Mouse (Mus musculus): ENCODE data around the gene Wfdc1.
A peak's percentile ranks its signal among the peaks of the same experiment; 100 is the strongest.

Wfdc1 gene

DNA sequence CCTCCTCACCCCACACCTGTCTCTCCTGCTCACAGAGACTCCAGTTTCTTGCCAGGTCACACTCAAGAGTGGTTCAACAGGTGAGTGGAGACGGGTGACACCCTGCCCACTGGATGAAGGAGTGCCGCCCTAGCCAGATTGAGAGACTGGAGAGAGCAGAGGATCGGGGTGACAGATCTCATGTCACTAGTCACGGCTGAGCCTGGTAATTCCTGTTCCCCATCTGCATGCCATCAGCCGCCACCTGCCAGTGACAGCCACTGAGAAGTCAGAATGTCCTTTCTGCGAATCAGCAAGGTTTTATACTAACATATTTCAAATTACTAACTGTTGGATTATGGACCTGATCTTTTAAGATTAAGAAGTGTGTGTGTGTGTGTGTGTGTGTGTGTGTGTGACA is 24.4 kb downstream of the Wfdc1 start:
- DNase-seq (ENCODE audit: low spot score in 2 of 2): no peak

DNA sequence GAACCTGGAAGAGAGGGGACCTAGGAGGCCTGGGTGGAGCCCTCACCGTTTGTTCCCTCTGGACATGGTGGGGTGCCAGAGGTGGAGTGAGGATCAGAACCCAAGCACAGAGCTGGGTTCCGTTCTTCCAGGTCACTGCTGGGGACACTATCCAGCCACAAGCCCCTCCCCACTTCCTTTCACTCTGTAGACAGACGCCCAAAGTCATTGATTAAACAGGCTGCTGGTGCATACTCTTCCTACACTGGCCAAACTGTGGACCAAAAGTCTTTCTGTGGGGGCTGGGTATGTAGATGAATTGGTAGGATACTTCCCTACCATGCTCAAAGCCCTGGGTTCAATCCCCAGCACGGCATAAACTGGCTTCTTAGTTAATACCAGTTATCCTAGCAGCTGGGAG is 25.8 kb downstream of the Wfdc1 start:
- no peak for DNase-seq (ENCODE audit: low spot score in 2 of 2)

DNA sequence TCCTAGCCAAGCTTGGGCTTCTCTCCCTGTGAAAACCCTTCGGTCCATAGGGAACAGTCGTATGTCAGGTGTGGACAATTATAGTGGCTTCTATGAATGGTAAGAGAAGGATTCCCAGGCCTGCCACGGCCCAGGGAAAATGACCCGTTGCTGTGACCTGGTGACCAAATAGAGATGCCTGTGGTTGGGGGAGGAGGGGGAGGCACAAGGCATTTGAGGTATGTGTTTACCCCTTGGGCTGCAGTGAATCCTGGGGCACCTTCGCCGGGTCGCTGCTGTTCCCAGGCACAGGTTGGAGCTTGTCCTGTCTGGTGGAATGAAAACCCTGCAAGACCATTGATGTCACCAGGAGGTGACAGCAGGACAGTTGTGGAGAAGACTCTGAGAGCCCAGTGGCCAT is 28.5 kb downstream of the Wfdc1 start:
- DNase-seq (ENCODE audit: low spot score in 2 of 2): no peak

DNA sequence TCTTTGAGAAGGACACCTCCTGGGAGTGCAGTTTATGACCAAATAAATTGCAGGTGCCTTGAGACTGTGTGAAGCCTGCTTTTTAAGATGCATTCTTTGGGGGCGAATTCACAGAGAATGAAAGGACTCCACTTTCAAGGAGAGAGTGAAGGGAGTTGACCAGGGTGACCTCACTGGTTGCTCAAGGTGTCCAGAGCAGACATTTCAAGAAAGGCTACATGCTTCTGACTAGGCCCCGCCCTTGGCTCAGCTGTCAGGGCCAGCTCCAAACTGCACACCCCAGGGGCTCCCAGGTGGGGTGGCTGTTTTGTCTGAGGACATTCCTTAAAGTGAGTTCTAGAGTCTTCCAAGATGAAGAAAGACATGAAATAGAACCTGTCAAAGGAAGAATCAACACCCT is 31.0 kb downstream of the Wfdc1 start:
- no peak for DNase-seq (ENCODE audit: low spot score in 2 of 2)

DNA sequence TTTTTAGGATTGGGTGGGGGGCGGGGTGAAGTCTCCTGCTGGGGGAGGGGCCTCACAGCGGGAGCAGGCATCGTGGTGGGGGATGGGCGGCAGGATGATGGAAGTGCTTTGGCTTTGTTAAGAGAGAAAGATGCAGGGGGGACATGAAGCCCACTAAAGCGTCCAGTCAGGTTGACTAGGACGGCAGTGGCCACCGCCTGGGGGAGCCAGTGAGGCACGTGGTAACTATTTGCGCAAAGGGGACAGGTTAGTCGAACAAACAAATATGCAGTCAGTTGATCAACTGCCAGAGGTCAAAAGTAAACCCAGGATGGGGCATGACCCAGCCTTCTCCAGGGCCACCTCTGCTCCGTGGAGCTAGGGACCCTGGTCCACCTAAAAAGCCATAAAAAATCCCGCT is 32.8 kb downstream of the Wfdc1 start:
- peak; percentile 32 to 59 for DNase-seq (ENCODE audit: low spot score in 2 of 2)

DNA sequence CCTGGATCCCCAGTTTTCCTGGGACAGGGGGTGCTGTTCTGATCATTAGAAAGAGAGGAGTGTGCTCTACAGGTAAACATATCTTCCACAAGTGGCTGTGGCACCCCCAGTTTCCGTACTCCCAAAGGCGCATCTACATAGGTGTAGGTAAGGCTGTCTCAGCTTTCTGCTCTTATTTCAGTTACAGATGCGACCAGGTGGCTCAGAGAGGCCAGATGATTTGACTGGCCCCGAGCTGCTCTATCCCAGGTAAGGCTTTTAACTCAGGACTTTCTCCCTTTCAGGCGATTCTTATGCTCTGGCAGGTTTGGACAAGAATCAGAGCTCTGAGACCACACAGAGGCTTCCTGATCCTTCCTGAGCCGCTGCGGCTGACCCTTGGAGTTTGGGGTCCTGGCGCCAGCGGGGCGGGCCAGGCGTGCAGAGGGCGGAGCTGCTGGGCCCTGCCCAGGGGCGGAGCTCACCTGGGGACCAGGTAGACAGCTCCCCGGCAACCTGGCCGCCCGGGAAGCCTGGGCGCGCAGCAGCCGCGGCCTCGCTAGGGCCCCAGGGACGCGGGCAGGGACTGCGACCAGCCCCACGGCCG is 33.5 kb downstream of the Wfdc1 start, which contains the start of gene Atp2c2:
Gene Atp2c2, plus strand, starts transcription at position 461 of the 586 bp plus-strand sequence.
- no peak for DNase-seq (ENCODE audit: low spot score in 2 of 2)

DNA sequence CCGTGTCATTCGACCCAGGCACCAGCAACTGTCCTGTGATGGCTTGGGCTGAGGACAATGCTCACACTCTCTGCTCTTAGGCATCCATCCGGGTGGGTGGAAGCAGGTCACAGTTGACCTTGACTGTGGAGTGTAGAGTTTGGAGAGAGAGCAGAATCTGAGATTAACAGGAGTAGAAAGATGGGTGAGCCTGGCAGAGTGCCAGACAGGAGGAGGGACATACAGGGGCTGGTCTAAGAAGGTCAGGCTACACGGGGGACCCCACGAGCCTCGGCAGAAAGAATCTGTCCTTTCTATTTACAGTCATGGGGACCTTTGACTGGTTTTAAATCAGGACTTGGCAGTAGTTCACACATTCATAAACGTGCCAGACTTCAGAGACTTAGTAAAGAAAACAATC is 36.8 kb downstream of the Wfdc1 start:
- no peak for DNase-seq (ENCODE audit: low spot score in 2 of 2)

DNA sequence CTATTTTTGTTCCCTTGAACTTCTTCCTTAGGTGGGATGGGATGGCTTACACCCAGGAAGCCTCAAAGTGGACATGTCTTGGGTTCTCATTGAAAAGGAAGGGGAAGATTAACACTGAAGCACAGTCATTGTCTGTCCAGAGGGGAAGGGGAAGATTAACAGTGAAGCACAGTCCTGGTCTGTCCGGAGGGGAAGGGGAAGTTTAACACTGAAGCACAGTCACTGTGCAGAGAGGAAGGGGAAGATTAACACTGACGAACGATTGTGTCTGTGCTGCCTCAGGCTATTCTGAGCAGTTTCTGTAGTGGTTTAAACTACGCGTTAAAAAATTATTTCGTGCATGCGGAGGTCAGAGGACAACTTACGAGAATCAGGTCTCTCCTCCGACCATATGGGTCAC is 41.0 kb downstream of the Wfdc1 start:
- DNase-seq (ENCODE audit: low spot score in 2 of 2): no peak

DNA sequence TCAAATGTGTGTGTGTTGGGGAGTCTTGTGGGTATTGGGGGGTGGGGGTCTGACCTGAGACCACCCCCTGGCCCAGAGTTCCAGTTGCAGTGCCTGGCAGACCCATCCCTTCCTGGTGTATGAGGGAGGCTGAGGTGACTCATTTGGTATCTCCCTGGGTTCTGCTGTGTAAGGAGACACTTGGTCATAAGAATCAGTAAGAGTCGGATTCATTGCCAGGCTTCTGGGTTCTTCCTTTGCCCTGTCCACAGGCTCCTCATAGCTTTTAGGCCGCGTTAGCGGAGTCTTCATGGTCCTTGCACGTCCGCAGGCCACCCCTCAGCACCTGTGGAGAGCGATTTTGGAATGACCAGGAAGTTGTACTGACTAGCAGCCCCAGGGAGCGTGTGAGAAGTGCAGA is 42.3 kb downstream of the Wfdc1 start:
- no peak for DNase-seq (ENCODE audit: low spot score in 2 of 2)

DNA sequence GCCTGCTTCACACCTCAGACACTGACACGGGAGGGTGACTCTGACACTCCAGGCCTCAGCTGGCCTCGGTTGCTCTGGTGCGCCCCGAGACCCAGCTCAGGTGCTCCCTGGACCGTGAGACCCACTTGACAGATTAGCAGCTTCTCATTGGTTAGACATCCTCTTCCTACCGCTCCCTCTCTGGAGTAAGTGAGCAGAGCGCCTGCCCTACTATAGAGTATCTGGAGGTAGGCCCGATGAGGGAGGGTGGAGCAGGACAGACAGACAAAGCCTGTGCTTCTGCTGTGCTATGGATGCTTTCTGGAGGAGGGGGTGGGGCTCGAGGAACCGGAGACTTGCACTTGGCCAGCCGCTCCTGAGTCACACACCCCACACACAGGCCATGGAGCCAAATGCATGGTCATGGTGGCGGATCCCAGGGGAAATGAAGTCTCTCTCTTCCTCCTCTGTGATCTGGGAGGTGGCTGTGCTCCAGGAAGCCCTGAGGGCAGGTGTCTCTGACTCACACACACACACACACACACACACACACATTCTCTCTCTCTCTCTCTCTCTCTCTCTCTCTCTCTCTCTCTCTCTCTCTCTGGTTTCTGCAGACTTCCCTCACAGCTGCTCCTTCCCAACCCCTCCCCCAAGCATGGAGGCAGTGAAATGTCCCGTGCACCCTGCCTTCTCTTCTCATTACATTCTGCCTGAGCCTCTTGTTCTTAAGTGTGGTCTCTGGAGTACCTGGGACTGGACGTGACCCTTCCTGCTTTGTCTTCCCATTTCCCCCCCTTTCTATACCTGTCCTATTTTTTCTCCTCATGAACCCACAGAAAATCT is 42.9 kb downstream of the Wfdc1 start:
- no peak for DNase-seq (ENCODE audit: low spot score in 2 of 2)

DNA sequence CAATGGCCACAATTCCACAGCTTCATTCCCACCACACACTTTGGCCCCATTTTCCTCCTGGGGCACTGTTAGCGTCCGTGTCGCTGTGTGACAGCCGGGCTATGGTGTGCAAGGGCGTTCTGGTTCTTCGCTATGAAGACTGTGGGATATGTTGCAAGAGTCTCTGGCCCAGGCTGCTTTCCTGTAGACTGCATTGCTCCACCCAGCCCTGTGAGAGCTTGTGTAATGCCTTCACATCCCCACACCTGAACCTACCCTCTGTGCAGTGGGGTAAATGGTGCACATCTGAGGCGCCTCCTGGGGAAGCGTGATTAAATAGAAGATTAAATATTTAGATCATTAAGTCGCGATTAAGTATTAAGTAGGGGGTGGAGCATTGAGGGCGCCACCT is 43.5 kb downstream of the Wfdc1 start:
- no peak for DNase-seq (ENCODE audit: low spot score in 2 of 2)

DNA sequence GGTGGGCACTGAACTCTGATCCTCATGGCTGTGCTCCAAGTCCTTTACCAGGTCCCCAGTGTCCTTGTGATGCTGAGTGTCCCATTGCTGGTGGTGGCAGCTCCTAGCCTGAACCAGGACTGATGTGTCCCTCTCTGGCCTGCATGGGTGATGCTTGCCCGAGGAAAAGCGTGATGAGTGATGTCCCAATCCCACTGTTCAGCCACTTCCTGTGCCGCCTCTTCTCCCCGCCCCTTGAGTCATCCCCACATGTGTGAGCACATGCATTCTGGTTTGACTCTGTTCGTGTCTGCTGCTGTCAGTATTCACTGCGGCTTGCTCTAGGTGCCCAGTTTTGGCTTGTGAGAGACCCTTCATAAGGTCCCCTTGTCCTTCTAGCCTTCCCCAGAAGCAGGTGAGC is 46.1 kb downstream of the Wfdc1 start:
- DNase-seq (ENCODE audit: low spot score in 2 of 2): no peak

DNA sequence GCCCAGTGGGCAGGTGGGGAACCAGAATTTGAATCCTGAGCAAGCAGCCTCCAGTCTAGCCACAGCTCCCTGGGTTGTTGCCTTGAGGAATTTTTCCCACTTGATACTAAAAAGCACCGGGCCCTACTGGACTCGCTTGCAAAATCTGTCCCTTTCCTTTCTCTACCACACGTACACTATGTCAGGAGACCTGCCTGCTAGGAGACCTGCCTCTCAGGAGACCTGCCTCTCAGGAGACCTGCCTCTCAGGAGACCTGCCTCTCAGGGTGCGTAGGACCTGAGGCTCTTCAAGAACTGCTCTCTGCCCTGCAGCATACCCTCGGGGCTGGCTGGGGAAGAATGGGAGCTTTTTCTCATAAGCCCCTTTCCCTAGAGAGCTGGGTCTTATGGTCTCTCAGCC is 47.3 kb downstream of the Wfdc1 start:
- DNase-seq (ENCODE audit: low spot score in 2 of 2): no peak

DNA sequence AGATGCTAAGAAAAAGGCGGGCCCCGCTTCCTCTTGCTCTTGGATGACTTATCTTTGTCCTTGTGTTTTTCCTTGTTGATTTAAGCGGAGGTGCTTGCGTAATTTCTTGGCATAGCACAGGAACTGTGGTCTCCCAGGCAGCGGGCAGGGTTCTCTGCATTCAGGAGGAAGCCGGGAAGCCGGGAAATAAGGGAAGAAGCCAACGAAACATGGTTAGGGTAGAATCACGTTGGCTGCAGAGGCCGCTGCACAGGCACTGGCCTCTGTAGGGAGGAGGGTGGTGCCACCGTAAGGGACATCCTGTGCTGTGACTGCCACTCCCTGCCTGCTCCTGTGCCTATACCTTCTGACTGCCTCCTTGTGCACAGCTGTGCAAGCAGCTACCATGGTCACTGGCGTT is 49.1 kb downstream of the Wfdc1 start:
- DNase-seq (ENCODE audit: low spot score in 2 of 2): no peak

DNA sequence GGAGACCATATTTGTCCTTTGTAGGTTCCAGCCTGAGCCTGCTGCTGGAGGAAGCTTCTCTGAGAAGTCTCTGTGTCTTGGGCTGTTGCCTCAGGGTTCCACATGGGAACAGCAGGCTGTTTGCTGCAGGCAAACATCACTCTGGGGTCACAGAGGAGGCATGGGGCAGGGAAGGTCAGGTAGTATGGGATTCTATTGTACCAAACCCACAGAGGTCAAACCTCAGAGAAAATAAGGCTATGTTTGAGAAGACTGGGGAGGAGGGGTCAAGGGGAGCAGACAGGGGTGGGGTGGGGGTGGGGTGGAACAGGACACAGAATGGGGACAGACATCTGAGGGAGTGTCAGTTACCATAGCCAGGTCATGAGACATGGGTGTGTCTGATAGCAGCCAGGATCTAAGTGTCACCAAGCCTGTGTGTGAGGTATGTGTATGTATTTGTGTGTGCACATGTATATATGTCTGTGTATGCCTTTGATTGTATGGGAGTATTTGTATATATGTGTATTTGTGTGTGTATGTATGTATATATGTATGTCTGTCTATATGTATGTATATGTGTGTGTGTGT is 50.6 kb downstream of the Wfdc1 start:
- DNase-seq (ENCODE audit: low spot score in 2 of 2): no peak

DNA sequence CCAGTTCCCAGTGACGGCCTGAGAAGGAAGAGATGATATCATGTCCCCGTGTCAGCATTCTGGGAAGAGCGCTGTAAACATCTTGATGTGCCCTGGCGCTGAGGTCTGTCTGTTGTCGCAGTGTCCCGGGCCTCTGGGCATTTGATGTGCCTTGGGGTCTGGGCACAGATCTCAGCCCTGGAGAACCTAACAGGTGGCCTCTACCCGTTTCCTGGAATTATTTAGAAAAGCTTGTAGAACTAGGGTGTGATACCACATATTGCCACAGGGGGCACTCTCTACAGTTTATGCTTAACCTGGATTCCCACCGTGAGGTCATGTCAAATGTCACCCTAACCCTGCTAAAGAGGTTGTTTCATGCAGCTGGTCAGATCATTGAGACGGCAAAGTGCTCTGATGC is 51.6 kb downstream of the Wfdc1 start:
- DNase-seq (ENCODE audit: low spot score in 2 of 2): peak in 1 of 2 experiments; percentile 31

DNA sequence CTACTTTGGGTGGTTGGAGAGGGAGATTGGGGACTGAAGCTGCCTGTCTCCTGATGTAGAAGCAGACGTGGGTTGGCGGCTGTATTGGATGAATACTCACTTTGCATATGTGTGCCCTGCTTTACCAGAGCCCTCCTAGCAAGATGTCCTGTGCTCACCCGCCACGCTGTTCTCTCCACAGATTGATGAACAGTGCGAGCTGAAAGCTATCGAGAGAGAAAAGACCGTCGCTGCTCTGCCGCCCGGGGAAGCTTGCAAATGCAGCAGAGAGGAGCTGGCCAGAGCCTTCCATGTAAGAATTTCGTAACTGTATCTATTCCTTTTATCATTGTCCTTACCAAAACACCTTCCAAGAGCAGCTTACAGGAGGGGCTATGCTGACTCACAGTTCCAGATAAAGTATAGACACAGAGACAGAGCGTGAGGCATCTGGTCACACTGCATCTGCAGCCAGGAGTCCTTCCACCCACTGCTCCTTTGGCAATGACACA is 52.9 kb downstream of the Wfdc1 start:
- DNase-seq (ENCODE audit: low spot score in 2 of 2): no peak

DNA sequence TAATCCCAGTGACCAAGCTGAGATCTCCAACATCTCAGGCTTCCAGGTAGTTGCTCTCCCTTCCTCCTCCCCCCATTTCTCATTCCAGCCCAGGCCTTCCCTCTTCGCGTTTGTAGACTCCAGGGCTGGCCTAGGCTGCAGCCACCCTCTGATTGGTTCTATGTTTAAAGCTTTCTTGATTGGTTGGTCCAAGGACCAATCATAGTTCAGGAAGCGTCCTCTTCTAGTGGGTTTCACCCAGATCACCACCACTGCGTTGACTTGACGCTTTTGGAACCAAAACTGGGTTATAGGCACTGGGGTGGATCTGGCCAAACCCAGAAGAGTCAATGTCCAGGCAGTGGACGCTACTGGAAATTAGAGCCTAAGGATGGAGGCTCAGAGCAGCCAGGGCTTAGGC is 56.2 kb downstream of the Wfdc1 start:
- no peak for DNase-seq (ENCODE audit: low spot score in 2 of 2)

DNA sequence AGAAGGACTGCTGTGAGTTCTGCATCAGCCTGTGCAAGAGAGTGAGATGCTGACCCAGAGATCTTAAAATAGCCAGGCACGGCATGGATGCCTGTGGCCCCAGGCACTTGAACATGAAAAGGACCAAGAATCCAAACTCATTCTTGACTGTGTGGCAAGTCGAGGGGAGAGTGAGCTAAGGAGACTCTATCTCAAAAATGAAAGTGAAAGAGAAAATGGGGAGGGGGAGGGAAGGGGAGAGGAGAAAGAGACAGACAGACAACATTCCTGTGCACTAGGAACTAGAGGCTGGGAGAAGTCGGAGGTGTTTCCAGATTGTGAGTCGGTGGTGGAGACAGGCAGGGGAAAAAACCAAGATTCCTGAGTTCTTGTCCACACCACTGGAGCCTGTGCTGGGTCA is 57.5 kb downstream of the Wfdc1 start:
- no peak for DNase-seq (ENCODE audit: low spot score in 2 of 2)

DNA sequence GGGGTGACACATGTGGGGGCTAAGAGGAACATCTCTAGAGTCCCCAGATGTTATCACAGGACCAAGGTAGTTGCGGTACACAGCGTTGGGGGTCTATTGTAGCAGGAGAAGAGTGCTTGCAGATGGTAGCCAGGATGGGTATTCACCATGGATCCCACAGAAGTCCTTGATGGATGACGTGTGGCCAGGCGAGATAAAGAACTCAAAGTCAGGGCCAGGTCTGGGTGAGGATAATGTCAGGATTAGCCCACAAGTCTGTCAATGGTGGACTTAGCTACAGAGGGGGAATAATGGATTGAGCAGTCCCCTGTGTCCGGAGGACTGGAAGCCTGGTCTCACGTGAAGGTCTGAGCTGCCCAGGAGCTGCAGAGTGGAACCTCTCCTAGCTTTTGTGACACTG is 58.4 kb downstream of the Wfdc1 start:
- no peak for DNase-seq (ENCODE audit: low spot score in 2 of 2)

DNA sequence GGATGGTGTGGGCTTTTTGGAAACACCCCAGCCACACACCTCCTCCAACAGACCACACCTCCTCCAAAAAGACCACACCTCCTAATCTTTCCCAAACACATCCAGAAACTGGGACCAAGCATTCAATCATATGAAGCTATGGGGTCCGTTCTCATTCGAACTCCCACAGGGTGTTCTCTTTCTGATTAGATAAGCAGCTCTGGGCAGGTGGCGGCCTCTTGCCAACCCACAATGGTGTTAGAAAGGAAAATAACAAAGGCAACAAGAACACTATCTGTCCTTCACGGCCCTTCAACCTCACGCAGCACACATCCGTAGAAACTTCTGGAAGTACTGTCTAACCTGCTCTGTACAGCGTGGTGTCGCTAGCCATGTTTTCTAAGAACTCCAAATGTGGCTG is 60.9 kb downstream of the Wfdc1 start:
- DNase-seq (ENCODE audit: low spot score in 2 of 2): no peak

DNA sequence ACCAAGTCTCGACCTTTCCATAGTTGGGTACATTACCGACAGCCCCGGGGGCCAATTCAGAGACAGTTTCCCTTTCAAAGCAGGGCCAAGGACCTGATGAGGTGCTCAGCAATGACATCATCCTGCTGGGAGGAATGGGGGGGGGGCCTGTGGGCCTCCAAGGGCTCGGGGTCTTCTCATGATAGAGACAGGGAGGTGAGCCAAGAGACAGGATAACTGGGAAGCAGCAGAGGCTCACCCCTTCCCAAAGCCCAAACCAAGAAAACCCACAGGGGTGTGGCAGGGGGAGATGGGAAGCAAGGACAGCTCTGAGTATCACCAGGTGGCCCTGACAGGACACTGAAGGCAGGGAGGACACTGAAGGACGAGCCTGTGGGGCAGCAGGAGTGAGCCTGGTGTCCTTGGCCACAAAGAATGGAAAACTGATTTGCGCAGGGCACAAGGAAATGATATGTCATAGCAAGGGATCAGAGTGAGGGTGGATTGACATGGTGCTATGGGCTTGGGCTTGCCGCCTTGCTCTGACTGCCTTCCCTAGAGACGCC is 62.3 kb downstream of the Wfdc1 start:
- DNase-seq (ENCODE audit: low spot score in 2 of 2): no peak

DNA sequence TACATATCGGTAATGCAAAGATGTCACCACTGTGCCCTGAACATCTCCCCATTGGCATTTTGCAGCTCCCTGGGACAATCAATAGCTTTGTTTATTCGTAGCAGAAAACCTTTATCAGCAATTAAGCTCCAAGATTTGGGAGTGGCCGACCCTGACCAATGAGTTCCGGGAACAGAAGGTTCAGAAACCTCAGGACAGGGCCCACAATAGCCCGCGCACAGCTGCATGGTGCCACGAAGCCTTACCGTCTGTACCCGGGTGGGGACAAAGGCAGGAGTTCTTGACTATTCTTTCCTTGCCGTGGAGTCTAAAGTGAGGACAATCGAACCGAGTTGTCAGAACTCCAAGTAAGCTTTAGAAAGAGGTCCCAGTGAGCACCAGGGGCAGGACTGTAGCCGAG is 65.9 kb downstream of the Wfdc1 start:
- no peak for DNase-seq (ENCODE audit: low spot score in 2 of 2)

All from spleen, postnatal 14 days (tissue).